Mouse (Mus musculus): Measurements from ENCODE around the gene Cab39l. TPM values are rescaled to one million over a fixed set of nuclear protein-coding genes. Genes with fewer than 3 reads are reported as not detected.

The Cab39l gene
- polyA plus RNA-seq, 1 experiment: 36.6 TPM

GRCm38 (mm10) chr14:59616802-59617201 is 176.0 kb downstream of the Cab39l start:
- Histone ChIP-seq H3K4me3 (ENCODE audit: low read depth, low read length) (no peak overlapping the region), H3K9me3 (replicated peaks; ENCODE audit: control insufficient read depth, insufficient read depth, low read length, poor library complexity, severe bottlenecking) (no peaks in the 10 kb centered on the region), H3K36me3 (ENCODE audit: control insufficient read depth, insufficient read depth, low read length, poor library complexity, severe bottlenecking) (no peaks in the 10 kb centered on the region), H3K9ac (ENCODE audit: low read depth, poor library complexity, severe bottlenecking) (no peak overlapping the region), H3K27me3 (ENCODE audit: control insufficient read depth, insufficient read depth, low read length, poor library complexity, severe bottlenecking) (no peaks in the 10 kb centered on the region), H3K27ac (ENCODE audit: insufficient read depth, low read length) (no peak overlapping the region), H3K4me1 (ENCODE audit: control insufficient read depth, insufficient read depth, low read length) (no peaks in the 10 kb centered on the region)
- TF ChIP-seq EP300 (IDR thresholded peaks at IDR 0.05; ENCODE audit: insufficient read depth, low read depth, low read length) (no peak), CTCF (IDR thresholded peaks at IDR 0.05; ENCODE audit: low read depth, low read length) (no peak), POLR2A (IDR thresholded peaks at IDR 0.05; ENCODE audit: insufficient read depth, low read length) (no peak)

- Histone ChIP-seq H3K27ac (ENCODE audit: insufficient read depth, low read length) (no peak overlapping the region), H3K27me3 (ENCODE audit: control insufficient read depth, insufficient read depth, low read length, poor library complexity, severe bottlenecking) (no peaks in the 10 kb centered on the region; the same call in 1 of the 2 replicates), H3K4me3 (ENCODE audit: low read depth, low read length) (no peak overlapping the region), H3K36me3 (ENCODE audit: control insufficient read depth, insufficient read depth, low read length, poor library complexity, severe bottlenecking) (no peaks in the 10 kb centered on the region), H3K9ac (ENCODE audit: low read depth, poor library complexity, severe bottlenecking) (no peak overlapping the region), H3K4me1 (ENCODE audit: control insufficient read depth, insufficient read depth, low read length) (peaks cover 2% of the 10 kb centered on the region), H3K9me3 (replicated peaks; ENCODE audit: control insufficient read depth, insufficient read depth, low read length, poor library complexity, severe bottlenecking) (no peaks in the 10 kb centered on the region)
- no peak for TF ChIP-seq EP300 (IDR thresholded peaks at IDR 0.05; ENCODE audit: insufficient read depth, low read depth, low read length)
- no peak for TF ChIP-seq POLR2A (IDR thresholded peaks at IDR 0.05; ENCODE audit: insufficient read depth, low read length)
- no peak for TF ChIP-seq CTCF (IDR thresholded peaks at IDR 0.05; ENCODE audit: low read depth, low read length)
Observed at GRCm38 (mm10) chr14:59624326-59624885, 183.6 kb downstream of the Cab39l start.

- Histone ChIP-seq H3K27ac (ENCODE audit: insufficient read depth, low read length) (no peak within 1 kb of the TSS), H3K27me3 (ENCODE audit: control insufficient read depth, insufficient read depth, low read length, poor library complexity, severe bottlenecking) (no peaks in the 10 kb centered on the region; the same call in 1 of the 2 replicates), H3K9ac (ENCODE audit: low read depth, poor library complexity, severe bottlenecking) (peak within 1 kb of the TSS; percentile 46), H3K4me3 (ENCODE audit: low read depth, low read length) (peak within 1 kb of the TSS; percentile 60), H3K36me3 (ENCODE audit: control insufficient read depth, insufficient read depth, low read length, poor library complexity, severe bottlenecking) (no peaks in the 10 kb centered on the region), H3K4me1 (ENCODE audit: control insufficient read depth, insufficient read depth, low read length) (peaks cover 2% of the 10 kb centered on the region), H3K9me3 (replicated peaks; ENCODE audit: control insufficient read depth, insufficient read depth, low read length, poor library complexity, severe bottlenecking) (no peaks in the 10 kb centered on the region)
- no peak for TF ChIP-seq POLR2A (IDR thresholded peaks at IDR 0.05; ENCODE audit: insufficient read depth, low read length)
- peak; percentile 37 for TF ChIP-seq CTCF (IDR thresholded peaks at IDR 0.05; ENCODE audit: low read depth, low read length)
- no peak for TF ChIP-seq EP300 (IDR thresholded peaks at IDR 0.05; ENCODE audit: insufficient read depth, low read depth, low read length)
Observed at GRCm38 (mm10) chr14:59625158-59625805, 184.5 kb downstream of the Cab39l start, which contains the start of gene Shisa2. Gene Shisa2, plus strand, starts transcription at chr14:59625308.

GRCm38 (mm10) chr14:59625806-59626364 is 185.1 kb downstream of the Cab39l start:
- H3K36me3 ChIP-seq (ENCODE audit: control insufficient read depth, insufficient read depth, low read length, poor library complexity, severe bottlenecking): no peaks in the 10 kb centered on the region
- peak overlapping the region; percentile 60 for H3K4me3 ChIP-seq (ENCODE audit: low read depth, low read length)
- no peaks in the 10 kb centered on the region for H3K9me3 ChIP-seq (replicated peaks; ENCODE audit: control insufficient read depth, insufficient read depth, low read length, poor library complexity, severe bottlenecking)
- H3K27me3 ChIP-seq (ENCODE audit: control insufficient read depth, insufficient read depth, low read length, poor library complexity, severe bottlenecking): no peaks in the 10 kb centered on the region; the same call in 1 of the 2 replicates
- no peak for TF ChIP-seq CTCF (IDR thresholded peaks at IDR 0.05; ENCODE audit: low read depth, low read length)
- TF ChIP-seq POLR2A (IDR thresholded peaks at IDR 0.05; ENCODE audit: insufficient read depth, low read length): no peak
- TF ChIP-seq EP300 (IDR thresholded peaks at IDR 0.05; ENCODE audit: insufficient read depth, low read depth, low read length): no peak
- peaks cover 2% of the 10 kb centered on the region for H3K4me1 ChIP-seq (ENCODE audit: control insufficient read depth, insufficient read depth, low read length)
- H3K27ac ChIP-seq (ENCODE audit: insufficient read depth, low read length): no peak overlapping the region
- H3K9ac ChIP-seq (ENCODE audit: low read depth, poor library complexity, severe bottlenecking): peak overlapping the region; percentile 46

- Histone ChIP-seq H3K4me3 (ENCODE audit: low read depth, low read length) (no peak overlapping the region), H3K4me1 (ENCODE audit: control insufficient read depth, insufficient read depth, low read length) (peaks cover 2% of the 10 kb centered on the region), H3K36me3 (ENCODE audit: control insufficient read depth, insufficient read depth, low read length, poor library complexity, severe bottlenecking) (no peaks in the 10 kb centered on the region), H3K27ac (ENCODE audit: insufficient read depth, low read length) (no peak overlapping the region), H3K9ac (ENCODE audit: low read depth, poor library complexity, severe bottlenecking) (0 out of 2 replicates have a peak overlapping the region, but pooled peaks have one; percentile 46), H3K27me3 (ENCODE audit: control insufficient read depth, insufficient read depth, low read length, poor library complexity, severe bottlenecking) (no peaks in the 10 kb centered on the region; the same call in 1 of the 2 replicates), H3K9me3 (replicated peaks; ENCODE audit: control insufficient read depth, insufficient read depth, low read length, poor library complexity, severe bottlenecking) (no peaks in the 10 kb centered on the region)
- TF ChIP-seq EP300 (IDR thresholded peaks at IDR 0.05; ENCODE audit: insufficient read depth, low read depth, low read length) (no peak), POLR2A (IDR thresholded peaks at IDR 0.05; ENCODE audit: insufficient read depth, low read length) (no peak), CTCF (IDR thresholded peaks at IDR 0.05; ENCODE audit: low read depth, low read length) (no peak)
Observed at GRCm38 (mm10) chr14:59626711-59627110, 185.9 kb downstream of the Cab39l start.

All from ES-Bruce4 (cell line).